Mouse (Mus musculus): ENCODE results near the gene Fam172a. TPM values are rescaled to one million over a fixed set of nuclear protein-coding genes. Genes with fewer than 3 reads are reported as not detected.
"Not testable (repeated sequence)": the region's sequence is repeated elsewhere in the genome, so short reads cannot be mapped to it uniquely, and the experiment has no call there.

Gene Fam172a
- 10 to 100 TPM; 22.9 to 28.1 TPM for total RNA-seq (2021)
- long read RNA-seq, experiment 1, transcript Fam172a-201 (10 exons, 3,892 nt) = major isoform, 6 of 16 reads
- long read RNA-seq, experiment 1, partial matches to known transcripts = 1 of 16 reads
- long read RNA-seq, experiment 1, other reads (novel, unspliced or antisense) = 8 of 16 reads
- long read RNA-seq, experiment 2, transcript Fam172a-201 (10 exons, 3,892 nt) = major isoform, 7 of 12 reads
- long read RNA-seq, experiment 2, partial matches to known transcripts = 0 of 12 reads
- long read RNA-seq, experiment 2, other reads (novel, unspliced or antisense) = 5 of 12 reads

DNA sequence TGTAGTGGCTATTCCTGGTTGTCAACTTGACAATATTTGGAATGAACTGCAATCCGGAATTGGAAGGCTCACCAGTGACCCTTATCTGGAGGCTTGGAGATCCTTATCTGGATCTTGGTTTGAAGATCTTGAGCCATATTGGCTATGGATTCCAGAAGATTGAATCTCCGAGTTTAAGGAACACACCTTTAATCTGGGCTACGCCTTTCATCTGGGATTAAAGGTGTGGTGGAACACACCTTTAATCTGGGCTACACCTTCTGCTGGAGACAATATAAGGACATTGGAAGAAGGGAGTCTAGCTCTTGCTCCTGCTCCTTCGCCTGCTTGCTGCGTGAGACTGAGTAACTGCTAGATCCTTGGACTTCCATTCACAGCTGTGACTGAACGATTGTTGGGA lies at the start of gene Fam172a:
TSS of gene Fam172a (plus strand) at position 301 of the 400 bp plus-strand sequence.
- not testable (repeated sequence) for DNase-seq

DNA sequence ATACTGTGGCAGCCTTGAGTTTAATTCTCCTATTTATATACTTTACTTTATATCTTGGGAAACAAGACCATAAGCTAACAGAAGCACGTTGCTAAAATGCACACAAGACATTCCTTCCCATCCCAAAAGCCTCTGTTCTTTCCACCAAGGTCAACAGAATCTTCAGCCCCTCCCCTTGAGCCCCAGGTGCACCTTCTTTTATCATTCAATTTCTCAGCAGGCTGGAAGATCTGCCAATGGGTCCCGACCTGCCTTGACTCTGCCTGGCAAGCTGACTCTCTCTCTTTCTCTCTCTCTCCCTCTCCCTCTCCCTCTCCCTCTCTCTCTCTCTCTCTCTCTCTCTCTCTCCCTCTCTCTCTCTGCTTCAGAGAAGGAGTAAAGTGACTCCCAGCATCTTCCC lies 13.2 kb upstream of the Fam172a start:
- DNase-seq = no peak

DNA sequence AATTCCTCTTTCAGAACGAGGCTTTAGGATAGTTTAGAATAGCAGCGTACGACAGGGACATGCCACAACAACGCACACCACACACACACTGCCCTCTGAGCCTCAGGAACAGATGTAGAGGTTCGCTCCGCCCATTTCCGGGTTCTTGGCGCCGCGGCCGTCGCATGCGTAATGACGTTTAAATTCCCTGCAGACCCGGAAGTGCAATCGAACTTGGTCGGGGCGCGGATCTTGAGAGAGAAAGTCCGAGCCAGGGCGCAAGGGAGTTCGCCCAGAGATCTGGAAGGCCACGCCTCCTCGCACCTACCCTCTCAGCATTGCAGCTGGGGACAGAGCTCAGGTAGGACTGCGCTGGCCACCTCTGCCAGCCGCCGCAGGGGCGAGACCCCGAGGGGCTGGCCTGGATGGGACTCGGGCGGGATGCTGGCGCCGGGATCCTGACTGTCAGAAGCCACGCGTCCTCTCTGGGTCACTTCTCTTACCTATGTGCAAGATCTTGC lies 6.7 kb downstream of the Fam172a start:
- DNase-seq = peak; percentile 94

DNA sequence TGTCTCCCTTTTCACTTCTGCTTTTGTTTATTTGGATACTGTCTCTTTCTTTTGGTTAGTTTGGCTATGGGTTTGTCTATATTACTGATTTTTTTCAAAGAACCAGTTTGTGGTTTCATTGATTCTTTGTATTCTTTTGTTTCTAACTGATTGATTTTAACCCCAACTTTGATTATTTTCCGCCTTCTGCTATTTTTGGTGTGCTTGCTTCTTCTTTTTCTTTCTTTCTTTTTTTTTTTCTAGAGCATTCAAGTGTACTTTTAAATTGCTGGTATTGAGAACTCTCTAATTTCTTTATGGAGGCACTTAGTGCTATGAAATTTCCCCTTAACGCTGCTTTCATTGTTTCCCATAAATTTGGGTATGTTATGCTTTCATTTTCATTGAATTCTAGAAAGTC lies 15.7 kb downstream of the Fam172a start:
- no peak for DNase-seq

DNA sequence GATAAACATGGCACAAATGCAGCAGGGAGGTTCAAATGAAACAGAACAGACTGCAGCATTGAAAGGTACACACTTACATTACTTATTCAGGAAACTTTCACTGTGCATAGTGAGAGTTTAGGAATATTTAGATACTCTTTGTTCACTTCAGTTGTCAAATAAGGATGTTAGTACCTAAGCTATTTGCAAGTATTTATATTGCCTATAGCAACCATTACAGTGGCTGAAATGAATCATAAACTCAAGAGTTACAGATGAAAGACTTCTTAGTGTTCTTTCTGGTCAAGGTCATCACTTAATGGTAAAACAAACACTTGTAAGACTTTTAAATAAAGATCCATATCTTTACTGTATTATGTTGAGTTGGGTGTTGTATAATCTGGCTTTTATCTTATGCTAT lies 41.0 kb downstream of the Fam172a start:
- DNase-seq = no peak

DNA sequence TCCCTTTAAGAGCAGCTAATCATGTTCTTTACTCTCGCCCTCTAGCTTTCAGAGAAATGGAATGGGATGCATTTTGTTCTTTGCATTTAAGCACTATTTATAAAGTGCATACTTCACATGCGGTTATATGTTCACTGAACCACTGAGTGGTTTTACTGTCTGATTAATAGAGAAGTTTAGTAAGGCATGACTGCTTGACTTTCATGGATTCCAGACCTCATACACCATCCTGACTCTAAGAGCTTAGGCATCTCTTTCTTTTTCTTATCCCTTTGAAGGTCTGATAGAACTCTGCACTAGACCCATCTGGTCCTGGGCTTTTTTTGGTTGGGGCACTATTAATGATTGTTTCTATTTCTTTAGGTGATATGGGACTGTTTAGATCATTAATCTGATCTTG lies 75.8 kb downstream of the Fam172a start:
- no peak for DNase-seq

DNA sequence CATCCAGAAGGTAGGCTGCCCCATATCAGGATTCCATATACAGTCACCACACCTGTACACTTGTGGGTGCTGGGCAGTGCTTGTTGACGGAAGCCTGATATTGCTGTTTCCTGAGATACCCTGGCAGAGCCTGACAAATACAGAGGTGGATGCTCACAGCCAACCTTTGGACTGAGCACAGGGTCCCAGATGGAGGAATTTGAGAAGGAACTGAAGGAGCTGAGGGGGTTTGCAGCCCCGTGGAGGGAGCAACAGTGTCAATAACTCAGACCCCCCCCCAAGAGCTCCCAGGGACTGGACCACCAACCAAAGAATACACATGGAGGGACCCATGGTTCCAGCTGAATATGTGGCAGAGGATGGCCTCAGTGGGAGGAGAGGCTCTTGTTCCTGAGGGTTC lies 105.5 kb downstream of the Fam172a start:
- DNase-seq = not testable (repeated sequence)

DNA sequence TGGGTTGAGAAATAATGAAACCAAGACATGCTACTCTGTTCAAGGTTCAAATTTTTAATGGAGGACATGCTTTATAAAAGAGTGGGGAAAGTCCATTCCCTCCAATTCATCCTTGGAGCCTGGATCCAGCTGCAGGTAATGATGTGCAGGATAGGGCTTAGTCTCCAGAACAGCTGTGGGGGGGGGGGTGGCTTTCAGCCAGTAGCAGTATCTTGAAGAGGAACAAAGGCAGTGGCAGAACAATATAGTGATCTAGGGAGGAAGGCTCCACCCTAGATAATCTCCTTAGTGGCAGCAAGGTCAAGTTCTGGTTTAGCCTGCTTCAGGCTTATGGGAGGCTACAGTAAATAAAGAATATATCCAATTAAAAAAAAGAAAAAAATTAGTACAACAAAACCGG lies 108.6 kb downstream of the Fam172a start:
- DNase-seq = no peak

DNA sequence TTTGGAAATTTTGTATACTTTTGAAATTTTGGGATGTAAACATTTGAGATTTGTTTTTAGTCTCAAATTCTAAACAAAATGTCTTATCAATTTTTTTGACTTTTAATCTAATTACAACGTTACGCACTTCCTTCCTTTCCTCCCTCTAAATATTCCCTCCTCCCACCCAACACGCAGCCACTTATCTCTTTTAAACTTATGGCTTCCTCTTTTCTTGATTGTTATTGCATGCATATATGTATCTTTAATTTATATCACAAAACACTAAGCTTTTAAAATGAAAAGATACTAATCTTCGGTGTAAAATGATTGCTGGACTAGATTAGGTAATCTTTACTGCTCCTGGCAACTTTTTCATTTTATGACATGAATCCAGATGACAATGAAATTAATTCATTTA lies 124.3 kb downstream of the Fam172a start:
- DNase-seq = no peak

DNA sequence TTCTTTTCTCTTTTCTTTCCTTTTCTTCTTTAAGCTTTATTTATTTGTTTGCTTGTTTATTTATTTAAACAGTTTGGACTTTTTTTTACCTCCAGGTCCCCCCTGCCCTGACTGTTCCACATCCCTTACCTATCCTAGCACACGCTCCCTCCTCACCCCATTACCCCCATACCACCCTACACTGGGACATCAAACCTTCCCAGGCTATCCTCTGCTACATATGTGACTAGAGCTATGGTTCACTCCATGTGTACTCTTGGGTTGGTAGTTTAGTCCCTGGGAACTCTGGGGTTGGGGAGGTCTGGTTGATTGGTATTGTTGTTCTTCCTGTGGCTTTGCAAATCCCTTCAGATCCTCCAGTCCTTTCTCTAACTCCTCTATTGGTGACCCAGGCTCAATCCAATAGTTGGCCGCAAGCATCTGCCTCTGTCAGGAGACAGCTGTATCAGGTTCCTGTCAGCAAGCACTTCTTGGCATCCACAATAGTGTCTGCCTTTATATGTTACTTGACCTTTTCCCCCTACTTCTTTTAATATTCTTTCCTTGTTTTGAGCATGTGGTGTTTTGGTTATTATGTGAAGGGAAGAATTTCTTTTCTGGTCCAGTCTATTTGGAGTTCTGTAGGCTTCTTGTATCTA lies 141.3 kb downstream of the Fam172a start:
- DNase-seq = no peak

DNA sequence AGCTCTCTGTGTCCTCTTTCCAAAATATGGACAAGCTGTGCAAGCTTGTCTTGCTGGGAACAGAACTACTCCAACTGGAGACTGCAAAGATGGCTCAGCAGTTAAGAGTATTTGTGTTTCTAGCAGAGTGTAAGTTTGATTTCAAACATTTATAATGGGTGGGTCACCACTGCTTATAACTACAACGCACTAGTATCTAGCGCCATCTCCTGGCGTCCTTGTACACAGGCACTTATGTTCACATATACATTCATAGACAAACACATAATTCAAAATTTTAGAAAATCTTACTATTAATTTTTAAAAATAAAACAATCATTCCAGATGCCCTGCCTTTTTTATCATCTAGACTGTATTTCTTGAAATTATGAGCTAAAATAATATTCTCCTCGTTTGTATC lies 147.0 kb downstream of the Fam172a start:
- peak; percentile 2 for DNase-seq

DNA sequence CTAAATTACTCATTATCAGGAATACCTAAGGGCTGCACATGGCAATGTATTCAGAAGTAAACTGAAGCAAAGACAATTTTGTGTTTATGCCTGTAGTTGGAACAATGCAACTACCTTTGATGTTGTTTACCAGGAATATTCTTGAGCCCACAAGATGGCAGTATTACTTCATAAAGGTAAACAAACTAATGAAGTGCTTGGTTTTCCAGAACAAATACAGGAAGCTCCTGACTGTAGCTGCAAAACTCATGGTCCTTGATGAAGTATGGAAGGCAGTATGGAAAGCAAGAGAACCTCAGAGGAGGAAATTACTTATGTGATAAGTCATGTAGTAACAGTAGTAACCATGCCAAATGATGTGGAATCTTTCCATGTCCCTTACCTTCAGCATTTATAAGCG lies 163.0 kb downstream of the Fam172a start:
- DNase-seq = no peak

DNA sequence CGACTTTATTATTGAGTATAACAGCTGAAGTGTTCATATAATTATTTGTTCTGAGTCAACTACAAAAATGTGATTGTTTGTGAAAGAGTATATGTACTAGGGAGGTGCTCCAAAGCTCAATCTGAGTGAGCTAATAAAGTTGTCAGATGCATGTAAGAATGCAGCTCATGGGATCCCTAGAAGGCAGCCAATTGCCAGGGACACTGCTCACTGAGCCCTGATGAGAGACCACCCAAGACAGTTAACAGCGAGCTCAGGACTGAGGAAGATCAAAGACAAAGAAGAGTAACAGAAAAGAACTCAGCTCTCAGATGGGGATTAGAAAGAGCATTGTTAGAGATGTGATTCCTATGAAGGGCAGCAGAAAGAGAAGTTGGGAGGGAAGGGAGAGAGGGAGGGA lies 166.5 kb downstream of the Fam172a start:
- DNase-seq = no peak

DNA sequence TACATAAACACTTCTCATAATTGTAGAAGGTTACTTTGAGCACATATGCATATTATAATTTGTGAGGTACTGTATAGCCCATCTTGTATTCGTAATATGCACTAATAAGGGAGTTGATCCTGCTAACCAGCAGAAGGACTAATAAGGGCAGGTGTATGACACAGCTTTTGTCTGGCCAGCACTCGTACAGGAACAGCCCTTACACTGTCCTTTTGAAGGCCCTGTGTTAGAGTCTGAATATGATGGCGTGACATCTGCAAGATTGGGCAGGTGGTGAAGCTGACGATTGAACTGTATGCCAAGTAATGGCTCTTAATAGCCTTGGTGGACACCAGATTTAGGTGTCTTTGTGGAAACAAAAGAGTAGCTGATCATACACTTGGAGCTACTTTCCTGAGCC lies 176.3 kb downstream of the Fam172a start:
- no peak for DNase-seq

DNA sequence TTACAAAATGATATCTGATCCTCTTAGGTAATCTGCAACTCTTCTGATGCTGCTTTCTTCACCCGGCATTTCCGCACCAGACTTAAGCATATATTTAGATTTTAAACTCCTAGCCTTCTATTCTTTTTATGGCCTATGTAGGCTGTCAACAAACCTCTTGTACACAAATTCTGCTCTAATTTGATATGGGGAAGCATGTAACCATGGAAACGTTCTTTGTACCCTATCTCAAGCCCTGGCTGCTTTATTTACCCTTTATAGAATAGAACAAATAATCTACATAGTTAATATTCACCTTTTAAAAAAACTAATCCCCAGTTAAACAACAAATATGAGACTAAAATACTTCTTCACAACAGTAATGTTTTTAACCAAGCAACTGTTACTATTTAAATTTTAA lies 176.7 kb downstream of the Fam172a start:
- no peak for DNase-seq

DNA sequence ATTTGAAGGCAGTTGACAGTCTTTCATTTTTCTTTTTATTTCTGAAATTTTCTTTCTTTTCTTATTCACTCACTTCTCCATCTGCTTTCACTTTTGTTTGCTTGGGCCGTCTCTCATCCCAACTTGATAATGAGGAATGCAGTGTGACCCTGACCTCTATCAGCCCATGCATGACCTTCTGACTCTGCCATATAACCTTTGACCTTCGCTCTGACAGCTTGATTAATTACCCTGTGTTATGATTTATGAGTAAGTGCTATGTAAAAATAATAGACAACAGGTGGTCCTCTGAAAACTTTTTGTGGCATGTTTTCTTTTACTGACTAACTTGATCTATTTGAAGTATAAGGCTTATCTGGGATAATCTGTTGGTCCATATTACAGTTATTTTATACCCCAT lies 195.8 kb downstream of the Fam172a start:
- DNase-seq = no peak

DNA sequence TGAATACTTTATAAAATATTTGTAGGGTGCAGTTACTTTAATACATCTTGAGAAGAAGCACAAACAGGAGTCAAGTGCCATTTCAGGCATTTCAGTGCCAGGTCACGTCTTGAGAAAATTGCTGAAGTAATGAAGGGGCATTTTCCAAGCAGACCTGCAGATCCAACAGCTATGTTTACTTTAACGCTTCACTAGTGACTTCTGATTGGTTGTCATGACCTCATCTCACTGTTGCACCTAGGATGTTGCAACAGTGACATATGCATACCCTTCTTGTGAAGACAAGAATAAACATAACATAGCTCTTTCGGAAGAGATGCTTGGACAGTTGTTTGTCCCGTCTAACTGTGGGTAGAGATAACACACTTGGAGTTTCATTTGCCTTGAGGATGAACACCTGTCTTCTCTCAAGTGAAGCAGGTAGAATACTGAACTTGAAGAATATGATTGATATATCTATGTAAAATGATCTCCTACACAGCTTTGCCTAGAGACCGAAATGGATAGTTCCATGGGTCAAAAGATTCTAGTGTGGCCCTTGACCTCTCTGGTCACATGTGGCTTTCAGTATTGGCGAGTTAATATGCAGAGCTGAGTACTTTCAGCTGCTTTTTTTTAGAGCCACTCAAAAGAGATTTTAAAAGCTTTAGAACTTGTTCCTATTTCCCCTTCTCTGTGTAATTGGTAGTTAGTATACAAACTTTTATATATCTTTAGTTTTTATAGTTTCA lies 196.4 kb downstream of the Fam172a start:
- DNase-seq = no peak

DNA sequence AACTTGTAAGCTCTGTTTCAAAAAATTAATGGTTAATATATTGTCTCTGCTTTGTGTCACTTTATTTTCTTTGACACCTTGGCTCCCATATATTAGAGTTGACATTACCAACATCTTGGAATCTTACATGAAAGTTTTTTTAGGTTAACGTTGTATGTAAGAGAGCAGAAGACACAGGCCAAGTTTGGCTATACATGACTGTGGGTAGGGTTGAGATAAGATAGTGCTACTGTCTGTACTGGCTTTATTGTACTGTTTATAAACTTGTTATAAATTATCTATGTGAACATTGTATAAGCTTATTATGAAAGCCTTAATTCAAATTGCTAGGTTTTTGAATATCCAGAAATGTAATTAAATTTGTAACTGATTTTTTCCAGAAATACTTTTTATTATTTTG lies 197.9 kb downstream of the Fam172a start:
- no peak for DNase-seq

DNA sequence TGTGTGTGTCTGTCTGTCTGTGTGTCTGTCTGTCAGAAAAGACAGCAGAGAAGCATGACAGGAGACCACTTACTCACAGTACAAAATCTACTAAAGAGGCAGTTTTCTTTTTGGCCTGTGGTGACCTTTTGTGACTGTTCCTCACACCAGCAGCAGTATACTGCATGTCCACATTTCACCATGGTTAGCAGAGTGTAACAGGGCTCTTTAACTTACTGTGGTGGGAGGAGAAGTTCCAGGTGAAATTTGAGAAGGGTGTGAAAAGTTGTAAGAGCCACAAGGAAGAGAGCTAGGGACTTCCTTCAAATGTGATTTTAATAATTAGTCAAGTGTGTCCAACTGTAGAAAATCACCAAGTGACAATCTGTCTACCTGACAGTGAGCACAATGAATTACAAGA lies 199.0 kb downstream of the Fam172a start:
- DNase-seq = no peak

DNA sequence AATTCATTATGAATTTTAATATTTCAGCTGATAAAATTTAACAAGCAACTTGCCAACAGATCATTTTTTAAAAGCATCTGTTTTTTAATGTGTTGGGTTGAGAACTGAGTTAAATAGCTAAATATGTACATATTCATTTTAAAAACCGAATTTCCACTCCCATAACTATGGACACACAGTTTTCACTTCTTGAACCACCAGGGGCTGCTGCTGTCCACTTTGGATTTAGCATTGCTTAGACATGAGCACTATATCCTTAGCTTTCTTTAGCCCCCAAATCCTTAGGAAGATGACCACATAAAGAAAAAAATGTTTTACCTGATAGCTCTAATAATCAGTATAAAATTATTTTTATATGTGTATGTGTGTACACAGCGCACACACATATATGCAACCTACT lies 207.4 kb downstream of the Fam172a start:
- no peak for DNase-seq

DNA sequence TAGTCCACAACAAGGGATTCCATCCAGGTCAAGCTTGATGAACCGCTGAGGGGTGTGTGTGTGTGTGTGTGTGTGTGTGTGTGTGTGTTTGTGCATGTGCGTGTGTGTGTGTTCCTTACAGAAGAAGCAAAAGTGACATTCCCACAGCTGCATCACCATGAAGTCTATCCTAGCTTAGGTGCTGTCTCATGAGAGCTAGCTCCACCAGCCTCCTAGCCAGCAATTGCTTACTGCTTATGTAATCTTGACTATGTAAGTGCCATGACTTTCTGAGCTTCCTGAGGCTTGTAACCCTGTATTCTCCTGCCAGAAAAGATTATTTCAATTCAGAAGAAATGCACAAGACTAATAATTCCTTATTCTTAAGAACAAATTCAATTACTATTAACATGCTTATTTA lies 221.0 kb downstream of the Fam172a start:
- no peak for DNase-seq

DNA sequence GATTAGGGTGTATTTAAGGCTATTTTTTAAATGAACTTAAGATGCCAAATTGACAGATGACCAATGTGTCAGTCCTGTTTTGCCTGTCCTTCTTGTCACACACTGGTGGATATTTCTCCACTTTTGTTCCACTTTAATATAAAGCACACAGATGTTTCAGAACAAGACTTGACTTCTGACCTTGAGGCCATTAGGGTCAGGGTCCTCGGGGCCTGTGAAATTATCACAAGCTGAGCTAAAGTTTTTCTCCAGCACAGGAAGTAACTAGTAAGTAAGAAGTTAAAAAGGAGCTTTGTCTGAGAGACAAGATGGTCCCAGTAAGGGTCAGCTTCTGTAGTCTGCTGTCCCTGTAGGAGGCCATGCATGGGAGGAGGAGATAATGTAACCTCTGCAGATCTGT lies 255.8 kb downstream of the Fam172a start:
- no peak for DNase-seq

DNA sequence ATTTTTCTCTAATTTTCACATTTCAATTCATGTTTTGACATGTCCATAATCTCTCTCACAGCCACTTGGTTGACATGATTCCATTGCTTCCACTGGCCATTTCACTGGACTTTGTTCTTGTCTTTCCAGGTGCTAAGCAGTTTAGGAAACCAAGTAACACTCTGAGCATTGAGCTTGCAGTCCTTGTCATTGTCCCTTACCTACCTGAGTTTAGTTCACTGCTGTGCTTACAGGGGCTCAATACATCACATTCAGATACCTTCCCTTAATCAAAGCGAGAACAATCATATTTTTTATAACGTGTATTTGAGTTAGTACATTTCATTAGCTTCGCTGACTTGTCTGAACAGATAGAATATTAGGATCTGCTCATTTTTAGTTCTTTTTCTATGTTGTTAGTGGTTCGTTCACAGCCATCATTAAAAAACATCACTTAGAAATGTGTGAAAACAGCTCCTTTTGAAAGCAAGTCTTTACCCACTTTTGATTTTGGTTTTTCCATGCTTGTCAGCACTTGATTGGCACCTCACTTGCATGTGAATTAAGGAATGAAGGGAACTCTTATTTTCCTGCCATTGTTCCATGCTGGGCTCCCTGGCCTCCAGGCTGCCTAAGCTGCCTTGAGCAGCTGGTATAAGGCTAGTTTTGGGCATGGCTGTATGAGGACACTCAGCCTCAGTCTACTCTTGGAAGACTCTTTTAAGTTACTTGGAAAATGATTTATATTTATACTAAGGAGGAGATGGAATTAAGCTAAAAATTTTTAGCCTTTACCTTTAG lies 257.9 kb downstream of the Fam172a start:
- DNase-seq = no peak

Measured in adrenal gland, postnatal 10 days (tissue).